In the genomic region with DNA sequence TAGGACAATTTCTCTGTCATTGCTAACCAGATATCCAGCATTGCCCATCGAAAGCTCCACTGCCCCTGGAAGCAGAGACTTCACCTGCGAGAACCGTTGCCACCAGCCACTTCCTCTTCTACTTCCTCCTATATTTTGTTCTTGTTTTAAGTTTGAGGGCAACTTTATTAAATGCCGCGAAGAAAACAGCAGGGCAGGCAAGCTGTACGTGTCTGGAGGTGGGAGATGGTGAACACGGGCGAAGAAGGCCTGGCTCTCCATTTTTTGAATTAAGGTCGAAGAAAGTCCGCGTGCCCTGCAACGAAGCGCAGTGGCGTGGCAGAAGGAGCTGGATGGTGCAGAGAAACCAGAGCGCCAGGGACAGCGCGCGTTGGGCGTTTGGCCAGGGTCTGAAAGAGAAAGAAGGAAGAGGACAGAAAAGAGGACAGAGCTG, we compare ENCODE assay signal across 11 mouse cellular contexts. TPM values are rescaled to one million over a fixed set of nuclear protein-coding genes. Genes with fewer than 3 reads are reported as not detected.
DNase-seq lines count a peak whose midpoint lies in the region; ATAC-seq and TF ChIP-seq lines count a peak whose summit lies in the region.
"Had no signal": no experiment of that assay in that cellular context is flagged by ENCODE, and none has a peak within 500 bp of the region (broad histone marks: within the 10 kb centered on the region; RNA-seq: fewer than 3 reads in every experiment).

No protein-coding gene starts in this region.

- TF ChIP-seq CTCF in kidney, postnatal 0 days (IDR thresholded peaks at IDR 0.05; ENCODE audit: low read depth): no peak
- TF ChIP-seq CTCF in liver, embryonic 14.5 days (IDR thresholded peaks at IDR 0.05; ENCODE audit: low read depth): no peak

- H3K4me1 ChIP-seq in kidney, postnatal 0 days (replicated peaks; ENCODE audit: insufficient read depth, low read length): peaks cover 6% of the 10 kb centered on the region; the same call in 1 of the 2 replicates
- peaks cover 14 to 39% of the 10 kb centered on the region in 2 experiments for H3K4me1 ChIP-seq in liver, embryonic 14.5 days (replicated peaks; ENCODE audit: control insufficient read depth in 2 of 2, insufficient read depth in 2 of 2, low read length in 1 of 2)
- peaks cover 3% of the 10 kb centered on the region for H3K4me1 ChIP-seq in midbrain, embryonic 14.5 days (ENCODE audit: control insufficient read depth, insufficient read depth, low read length)

- no peaks in the 10 kb centered on the region for H3K27me3 ChIP-seq in kidney, postnatal 0 days (ENCODE audit: insufficient read depth, low read length)
- H3K27me3 ChIP-seq in liver, embryonic 14.5 days (ENCODE audit: control insufficient read depth, insufficient read depth, low read length): no peaks in the 10 kb centered on the region
- H3K27me3 ChIP-seq in splenic B cell, adult 2 months (ENCODE audit: control insufficient read depth, insufficient read depth, low read length, poor library complexity, severe bottlenecking): no peaks in the 10 kb centered on the region
- no peaks in the 10 kb centered on the region for H3K27me3 ChIP-seq in midbrain, embryonic 14.5 days (ENCODE audit: control insufficient read depth, insufficient read depth, low read length)
- H3K27me3 ChIP-seq: embryonic facial prominence, embryonic 15.5 days; intestine, embryonic 15.5 days; midbrain, embryonic 15.5 days had no signal

- no peak overlapping the region for H3K4me3 ChIP-seq in kidney, postnatal 0 days (replicated peaks; ENCODE audit: low read depth, low read length)
- H3K4me3 ChIP-seq in liver, embryonic 14.5 days (ENCODE audit: insufficient read depth in 1 of 2, low read depth in 2 of 2, low read length in 2 of 2): no peak overlapping the region
- no peak overlapping the region for H3K4me3 ChIP-seq in midbrain, embryonic 14.5 days (replicated peaks; ENCODE audit: low read depth, low read length)
- H3K4me3 ChIP-seq: embryonic facial prominence, embryonic 15.5 days; intestine, embryonic 15.5 days; midbrain, embryonic 15.5 days had no signal

- no peak for ATAC-seq in kidney, postnatal 0 days (replicated peaks; ENCODE audit: low FRiP score, low read depth)
- no peak for ATAC-seq in liver, embryonic 14.5 days (ENCODE audit: insufficient read depth)
- no peak for ATAC-seq in midbrain, embryonic 14.5 days (ENCODE audit: low FRiP score, low TSS enrichment)
- ATAC-seq: intestine, embryonic 15.5 days; midbrain, embryonic 15.5 days had no signal

- H3K27ac ChIP-seq in kidney, postnatal 0 days: peak overlapping the region; percentile 51; the same call in 1 of the 2 replicates
- H3K27ac ChIP-seq in liver, embryonic 14.5 days: peak overlapping the region; percentile 51
- no peak overlapping the region for H3K27ac ChIP-seq in midbrain, embryonic 14.5 days (replicated peaks; ENCODE audit: low read depth, low read length)
- H3K27ac ChIP-seq: embryonic facial prominence, embryonic 15.5 days; intestine, embryonic 15.5 days; midbrain, embryonic 15.5 days had no signal

- no peak overlapping the region for H3K4me2 ChIP-seq in kidney, postnatal 0 days (ENCODE audit: low read length)
- peak overlapping the region; percentile 47 for H3K4me2 ChIP-seq in liver, embryonic 14.5 days (ENCODE audit: low read depth)
- H3K4me2 ChIP-seq in midbrain, embryonic 14.5 days (ENCODE audit: low read length): no peak overlapping the region
- H3K4me2 ChIP-seq: embryonic facial prominence, embryonic 15.5 days; intestine, embryonic 15.5 days; midbrain, embryonic 15.5 days had no signal

- no peaks in the 10 kb centered on the region for H3K36me3 ChIP-seq in kidney, postnatal 0 days (ENCODE audit: insufficient read depth, low read length)
- no peaks in the 10 kb centered on the region for H3K36me3 ChIP-seq in liver, embryonic 14.5 days (replicated peaks; ENCODE audit: control insufficient read depth, insufficient read depth, low read depth)
- H3K36me3 ChIP-seq in splenic B cell, adult 2 months (ENCODE audit: control insufficient read depth, insufficient read depth, low read length, poor library complexity, severe bottlenecking): no peaks in the 10 kb centered on the region
- H3K36me3 ChIP-seq in midbrain, embryonic 14.5 days (ENCODE audit: control insufficient read depth, insufficient read depth, low read length): no peaks in the 10 kb centered on the region
- H3K36me3 ChIP-seq: embryonic facial prominence, embryonic 15.5 days; intestine, embryonic 15.5 days; midbrain, embryonic 15.5 days had no signal

- no peak for TF ChIP-seq EP300 in liver, embryonic 14.5 days (IDR thresholded peaks at IDR 0.05; ENCODE audit: low read depth)

- 82% methylated on average over 19 of the region's 19 CpGs for WGBS in kidney, postnatal 0 days
- WGBS in liver, embryonic 14.5 days (ENCODE audit: insufficient replicate concordance): 41% methylated on average over 19 of the region's 19 CpGs
- WGBS in midbrain, embryonic 14.5 days: 87% methylated on average over 19 of the region's 19 CpGs

- no peak overlapping the region for H3K9ac ChIP-seq in kidney, postnatal 0 days (ENCODE audit: low read depth, low read length)
- peak overlapping the region; percentile 52 for H3K9ac ChIP-seq in liver, embryonic 14.5 days (replicated peaks)
- no peak overlapping the region for H3K9ac ChIP-seq in midbrain, embryonic 14.5 days (replicated peaks; ENCODE audit: low read length)
- H3K9ac ChIP-seq: embryonic facial prominence, embryonic 15.5 days; intestine, embryonic 15.5 days; midbrain, embryonic 15.5 days had no signal

- H3K9me3 ChIP-seq in kidney, postnatal 0 days (replicated peaks; ENCODE audit: low read length): no peaks in the 10 kb centered on the region
- H3K9me3 ChIP-seq in liver, embryonic 14.5 days (ENCODE audit: control insufficient read depth, low read length): no peaks in the 10 kb centered on the region
- H3K9me3 ChIP-seq in midbrain, embryonic 14.5 days (ENCODE audit: control insufficient read depth, low read length): no peaks in the 10 kb centered on the region
- H3K9me3 ChIP-seq: embryonic facial prominence, embryonic 15.5 days; intestine, embryonic 15.5 days; midbrain, embryonic 15.5 days had no signal

- DNase-seq in kidney, postnatal 0 days (ENCODE audit: low spot score): no peak
- DNase-seq in kidney, postnatal 14 days: no peak
- DNase-seq in Muller cell, postnatal 12 days (ENCODE audit: inconsistent ontology term): peak; percentile 22
- DNase-seq in liver, embryonic 14.5 days (ENCODE audit: low read depth in 3 of 3, low spot score in 3 of 3): no peak
- peak; percentile 66 for DNase-seq in splenic B cell, adult 2 months (ENCODE audit: low read depth, low spot score)
- DNase-seq in midbrain, embryonic 14.5 days: no peak
- DNase-seq in cerebellum, postnatal 36 days: no peak
- no peak for DNase-seq in frontal cortex, postnatal 36 days (ENCODE audit: low spot score in 2 of 2)

RNA-seq across cellular contexts. Expression of gene Eloa, which starts 6.6 kb away (rescaled TPM):
- polyA plus RNA-seq in kidney, postnatal 0 days (2015; fragmentation: Nextera tagmentation; extraction: Ambion mirVana): 29.1 and 30.9 TPM in 2 replicates
- 9.7 and 16.2 TPM in 2 replicates for polyA plus RNA-seq in liver, embryonic 14.5 days (2012; rRNA removed)
- 29.0 and 30.0 TPM in 2 replicates for polyA plus RNA-seq in liver, embryonic 14.5 days (2014; fragmentation: Nextera tagmentation; extraction: Ambion mirVana)
- polyA plus RNA-seq in midbrain, embryonic 14.5 days (2014; fragmentation: Nextera tagmentation; extraction: Ambion mirVana): 25.0 and 33.8 TPM in 2 replicates

RNA-seq across cellular contexts. Expression of gene Rpl11, which starts 25.1 kb away (rescaled TPM):
- polyA plus RNA-seq in kidney, postnatal 0 days (2015; fragmentation: Nextera tagmentation; extraction: Ambion mirVana): 490 and 535 TPM in 2 replicates
- polyA plus RNA-seq in liver, embryonic 14.5 days (2012; rRNA removed): 457 and 805 TPM in 2 replicates
- 325 and 341 TPM in 2 replicates for polyA plus RNA-seq in liver, embryonic 14.5 days (2014; fragmentation: Nextera tagmentation; extraction: Ambion mirVana)
- polyA plus RNA-seq in midbrain, embryonic 14.5 days (2014; fragmentation: Nextera tagmentation; extraction: Ambion mirVana): 312 and 346 TPM in 2 replicates

RNA-seq across cellular contexts. Expression of gene Pithd1, which starts 41.1 kb away (rescaled TPM):
- 49.0 and 49.8 TPM in 2 replicates for polyA plus RNA-seq in kidney, postnatal 0 days (2015; fragmentation: Nextera tagmentation; extraction: Ambion mirVana)
- 40.2 and 49.0 TPM in 2 replicates for polyA plus RNA-seq in liver, embryonic 14.5 days (2012; rRNA removed)
- polyA plus RNA-seq in liver, embryonic 14.5 days (2014; fragmentation: Nextera tagmentation; extraction: Ambion mirVana): 71.2 and 79.5 TPM in 2 replicates
- 62.6 and 70.0 TPM in 2 replicates for polyA plus RNA-seq in midbrain, embryonic 14.5 days (2014; fragmentation: Nextera tagmentation; extraction: Ambion mirVana)

RNA-seq across cellular contexts. Expression of gene Lypla2, which starts 55.7 kb away (rescaled TPM):
- 117 and 123 TPM in 2 replicates for polyA plus RNA-seq in kidney, postnatal 0 days (2015; fragmentation: Nextera tagmentation; extraction: Ambion mirVana)
- 26.5 and 29.2 TPM in 2 replicates for polyA plus RNA-seq in liver, embryonic 14.5 days (2012; rRNA removed)
- polyA plus RNA-seq in liver, embryonic 14.5 days (2014; fragmentation: Nextera tagmentation; extraction: Ambion mirVana): 30.6 and 36.8 TPM in 2 replicates
- 201 and 236 TPM in 2 replicates for polyA plus RNA-seq in midbrain, embryonic 14.5 days (2014; fragmentation: Nextera tagmentation; extraction: Ambion mirVana)

Comparison
In these comparisons a context has a peak if more than half of its experiments do, and no peak if none do; other contexts are left out.
1. DNase-seq: peak in Muller cell, postnatal 12 days (single experiment) and splenic B cell, adult 2 months (single experiment); none in kidney, postnatal 0 days (single experiment), kidney, postnatal 14 days (single experiment), liver, embryonic 14.5 days (0 of 3), midbrain, embryonic 14.5 days (single experiment), cerebellum, postnatal 36 days (0 of 2) and frontal cortex, postnatal 36 days (0 of 2).